ENCODE assay signal across 14 mouse cellular contexts in genomic region chr6:86050586-86051268, GRCm38 (mm10). TPM values are rescaled to one million over a fixed set of nuclear protein-coding genes. Genes with fewer than 3 reads are reported as not detected.
A peak's percentile ranks its signal among the peaks of the same experiment; 100 is the strongest.
DNase-seq lines count a peak whose midpoint lies in the region; ATAC-seq and TF ChIP-seq lines count a peak whose summit lies in the region.
"Had no signal": no experiment of that assay in that cellular context is flagged by ENCODE, and none has a peak within 500 bp of the region (broad histone marks: within the 10 kb centered on the region; RNA-seq: fewer than 3 reads in every experiment).

No protein-coding gene starts in this region.

- ATAC-seq in forebrain, embryonic 13.5 days: no peak
- ATAC-seq in lung, embryonic 15.5 days (ENCODE audit: borderline replicate concordance, extremely low read depth, low FRiP score, low TSS enrichment): no peak
- ATAC-seq in midbrain, embryonic 16.5 days: no peak

- no peak for TF ChIP-seq CTCF in kidney, adult 2 months (conservative IDR thresholded peaks at IDR 0.05; ENCODE audit: insufficient read depth, insufficient read length, low read depth, low read length)

- H3K9me3 ChIP-seq in forebrain, embryonic 13.5 days (replicated peaks): no peaks in the 10 kb centered on the region
- H3K9me3 ChIP-seq in hindbrain, embryonic 10.5 days: no peaks in the 10 kb centered on the region
- no peaks in the 10 kb centered on the region for H3K9me3 ChIP-seq in lung, embryonic 15.5 days
- H3K9me3 ChIP-seq in midbrain, embryonic 16.5 days (replicated peaks; ENCODE audit: control insufficient read depth, low read length, poor library complexity, severe bottlenecking): no peaks in the 10 kb centered on the region
- H3K9me3 ChIP-seq: heart, embryonic 10.5 days; limb, embryonic 12.5 days had no signal

- H3K27ac ChIP-seq in forebrain, embryonic 13.5 days: peak overlapping the region; percentile 98
- peak overlapping the region; percentile 91; the same call in 1 of the 2 replicates for H3K27ac ChIP-seq in hindbrain, embryonic 10.5 days
- H3K27ac ChIP-seq in lung, embryonic 15.5 days: 0 out of 2 replicates have a peak overlapping the region, but pooled peaks have one; percentile 9
- H3K27ac ChIP-seq in midbrain, embryonic 16.5 days (ENCODE audit: low read length): peak overlapping the region; percentile 99
- H3K27ac ChIP-seq in kidney, adult 2 months (ENCODE audit: insufficient read depth, low read depth, low read length): no peak overlapping the region
- H3K27ac ChIP-seq: limb, embryonic 12.5 days had no signal

- 62% methylated on average over 6 of the region's 6 CpGs for WGBS in forebrain, embryonic 13.5 days
- 72% methylated on average over 6 of the region's 6 CpGs for WGBS in hindbrain, embryonic 10.5 days
- WGBS in lung, embryonic 15.5 days: 29% methylated on average over 6 of the region's 6 CpGs
- 34% methylated on average over 6 of the region's 6 CpGs for WGBS in midbrain, embryonic 16.5 days
- 52% methylated on average over 6 of the region's 6 CpGs for WGBS in kidney, adult 2 months

- H3K4me1 ChIP-seq in forebrain, embryonic 13.5 days: peaks cover 64% of the 10 kb centered on the region
- H3K4me1 ChIP-seq in hindbrain, embryonic 10.5 days (replicated peaks): peaks cover 63% of the 10 kb centered on the region
- H3K4me1 ChIP-seq in lung, embryonic 15.5 days: peaks cover 12% of the 10 kb centered on the region
- H3K4me1 ChIP-seq in midbrain, embryonic 16.5 days (ENCODE audit: control insufficient read depth, insufficient read depth, low read length): peaks cover 53% of the 10 kb centered on the region
- no peaks in the 10 kb centered on the region for H3K4me1 ChIP-seq in kidney, adult 2 months (ENCODE audit: control insufficient read depth, insufficient read depth, low read length)
- H3K4me1 ChIP-seq: limb, embryonic 12.5 days had no signal

- no peak for TF ChIP-seq POLR2A in kidney, adult 2 months (IDR thresholded peaks at IDR 0.05; ENCODE audit: low read depth, low read length)

- no peak for DNase-seq in hindbrain, embryonic 10.5 days (ENCODE audit: low spot score)
- DNase-seq in kidney, adult 2 months: no peak
- no peak for DNase-seq in thymus, postnatal 14 days
- DNase-seq in cerebellum, adult 11-12 months: no peak
- DNase-seq in left cerebral cortex, adult 11 months (ENCODE audit: low spot score): no peak
- DNase-seq: adrenal gland, adult 2 months; cerebellum, postnatal 36 days; lung, embryonic 14.5 days had no signal

- H3K4me3 ChIP-seq in forebrain, embryonic 13.5 days: no peak overlapping the region
- H3K4me3 ChIP-seq in hindbrain, embryonic 10.5 days: no peak overlapping the region
- H3K4me3 ChIP-seq in lung, embryonic 15.5 days: no peak overlapping the region
- H3K4me3 ChIP-seq in midbrain, embryonic 16.5 days (ENCODE audit: low read depth, low read length): no peak overlapping the region
- no peak overlapping the region for H3K4me3 ChIP-seq in kidney, adult 2 months (ENCODE audit: insufficient read depth, low read depth, low read length)
- H3K4me3 ChIP-seq: heart, embryonic 10.5 days; limb, embryonic 12.5 days had no signal

- H3K27me3 ChIP-seq in forebrain, embryonic 13.5 days: no peaks in the 10 kb centered on the region
- H3K27me3 ChIP-seq in hindbrain, embryonic 10.5 days (ENCODE audit: insufficient read depth, poor library complexity, severe bottlenecking): no peaks in the 10 kb centered on the region
- no peaks in the 10 kb centered on the region for H3K27me3 ChIP-seq in lung, embryonic 15.5 days
- H3K27me3 ChIP-seq in midbrain, embryonic 16.5 days (ENCODE audit: control insufficient read depth, insufficient read depth, low read depth, low read length): no peaks in the 10 kb centered on the region
- no peaks in the 10 kb centered on the region for H3K27me3 ChIP-seq in kidney, adult 2 months (replicated peaks; ENCODE audit: control insufficient read depth, insufficient read depth, low read length)
- H3K27me3 ChIP-seq: limb, embryonic 12.5 days had no signal

- H3K4me2 ChIP-seq in forebrain, embryonic 13.5 days: peak overlapping the region; percentile 10; the same call in 1 of the 2 replicates
- no peak overlapping the region for H3K4me2 ChIP-seq in lung, embryonic 15.5 days
- 0 out of 2 replicates have a peak overlapping the region, but pooled peaks have one; percentile 13 for H3K4me2 ChIP-seq in midbrain, embryonic 16.5 days (ENCODE audit: low read length)
- H3K4me2 ChIP-seq: limb, embryonic 12.5 days; lung, embryonic 14.5 days had no signal

- no peaks in the 10 kb centered on the region for H3K36me3 ChIP-seq in forebrain, embryonic 13.5 days (ENCODE audit: poor library complexity, severe bottlenecking)
- H3K36me3 ChIP-seq in hindbrain, embryonic 10.5 days: no peaks in the 10 kb centered on the region
- H3K36me3 ChIP-seq in lung, embryonic 15.5 days: no peaks in the 10 kb centered on the region
- no peaks in the 10 kb centered on the region for H3K36me3 ChIP-seq in midbrain, embryonic 16.5 days (ENCODE audit: control insufficient read depth, insufficient read depth, low read length)
- no peaks in the 10 kb centered on the region for H3K36me3 ChIP-seq in kidney, adult 2 months (ENCODE audit: control insufficient read depth, insufficient read depth, low read length)
- H3K36me3 ChIP-seq: heart, embryonic 10.5 days; limb, embryonic 12.5 days had no signal

- peak overlapping the region; percentile 45; the same call in 1 of the 2 replicates for H3K9ac ChIP-seq in forebrain, embryonic 13.5 days
- no peak overlapping the region for H3K9ac ChIP-seq in lung, embryonic 15.5 days
- H3K9ac ChIP-seq in midbrain, embryonic 16.5 days (ENCODE audit: low read depth, low read length): peak overlapping the region; percentile 45; the same call in 1 of the 2 replicates
- H3K9ac ChIP-seq: limb, embryonic 12.5 days; lung, embryonic 14.5 days had no signal

RNA-seq across cellular contexts. Expression of gene Add2, which starts 22.2 kb away (rescaled TPM):
- 155 and 172 TPM in 2 replicates for polyA plus RNA-seq in forebrain, embryonic 13.5 days (2015; fragmentation: Nextera tagmentation; extraction: Ambion mirVana)
- 43.6 and 84.1 TPM in 2 replicates for polyA plus RNA-seq in hindbrain, embryonic 10.5 days (2016; fragmentation: Nextera tagmentation; extraction: Ambion mirVana)
- 2.9 and 3.5 TPM in 2 replicates for polyA plus RNA-seq in lung, embryonic 15.5 days (2015; fragmentation: Nextera tagmentation; extraction: Ambion mirVana)
- polyA plus RNA-seq in midbrain, embryonic 16.5 days (2015; fragmentation: Nextera tagmentation; extraction: Ambion mirVana): 166 and 197 TPM in 2 replicates
- 1.1 and 1.5 TPM in 2 replicates for polyA plus RNA-seq in kidney, adult 2 months (2012; rRNA removed)

RNA-seq across cellular contexts. Expression of gene Figla, which starts 34.8 kb away (rescaled TPM):
- not detected in 2 replicates for polyA plus RNA-seq in forebrain, embryonic 13.5 days (2015; fragmentation: Nextera tagmentation; extraction: Ambion mirVana)
- not detected in 2 replicates for polyA plus RNA-seq in hindbrain, embryonic 10.5 days (2016; fragmentation: Nextera tagmentation; extraction: Ambion mirVana)
- not detected in 2 replicates for polyA plus RNA-seq in lung, embryonic 15.5 days (2015; fragmentation: Nextera tagmentation; extraction: Ambion mirVana)
- not detected in 2 replicates for polyA plus RNA-seq in midbrain, embryonic 16.5 days (2015; fragmentation: Nextera tagmentation; extraction: Ambion mirVana)
- not detected in 2 replicates for polyA plus RNA-seq in kidney, adult 2 months (2012; rRNA removed)
- polyA plus RNA-seq: adrenal gland, adult 2 months; embryonic facial prominence, embryonic 14.5 days; heart, embryonic 10.5 days; limb, embryonic 12.5 days; lung, embryonic 14.5 days had no signal
